Mouse (Mus musculus): ENCODE measurements around the gene Acot10. TPM values are rescaled to one million over a fixed set of nuclear protein-coding genes. Genes with fewer than 3 reads are reported as not detected.
"Not testable (repeated sequence)": the region's sequence is repeated elsewhere in the genome, so short reads cannot be mapped to it uniquely, and the experiment has no call there.

The Acot10 gene
- not detected in 2 replicates for polyA plus RNA-seq (2014; fragmentation: Nextera tagmentation; extraction: Ambion mirVana)

GRCm38 (mm10) chr15:20666650-20667049 lies at the start of gene Acot10:
Acot10 (minus strand) TSS chr15:20666750.
- Histone ChIP-seq H3K27me3 (ENCODE audit: control insufficient read depth, insufficient read depth, low read length) (no peaks in the 10 kb centered on the region), H3K9ac (replicated peaks; ENCODE audit: low read length) (no peak within 1 kb of the TSS), H3K36me3 (replicated peaks; ENCODE audit: control insufficient read depth, insufficient read depth, low read depth, low read length) (no peaks in the 10 kb centered on the region), H3K9me3 (replicated peaks; ENCODE audit: control insufficient read depth, low read length) (no peaks in the 10 kb centered on the region), H3K27ac (replicated peaks; ENCODE audit: low read depth, low read length) (no peak within 1 kb of the TSS), H3K4me2 (ENCODE audit: low read depth, low read length) (no peak within 1 kb of the TSS), H3K4me1 (ENCODE audit: control insufficient read depth, insufficient read depth, low read length) (no peaks in the 10 kb centered on the region), H3K4me3 (ENCODE audit: low read depth, low read length) (no peak within 1 kb of the TSS)
- WGBS: 93% methylated on average over 10 of the region's 10 CpGs
- ATAC-seq (replicated peaks; ENCODE audit: insufficient number of reproducible peaks, low FRiP score, low TSS enrichment, low read depth) (no peak), DNase-seq (ENCODE audit: low spot score) (no peak)

GRCm38 (mm10) chr15:20711859-20712258 lies 45.3 kb upstream of the Acot10 start:
- Histone ChIP-seq H3K4me3 (ENCODE audit: low read depth, low read length) (no peak overlapping the region), H3K36me3 (replicated peaks; ENCODE audit: control insufficient read depth, insufficient read depth, low read depth, low read length) (no peaks in the 10 kb centered on the region), H3K4me2 (ENCODE audit: low read depth, low read length) (no peak overlapping the region), H3K9me3 (replicated peaks; ENCODE audit: control insufficient read depth, low read length) (no peaks in the 10 kb centered on the region), H3K9ac (replicated peaks; ENCODE audit: low read length) (no peak overlapping the region), H3K27me3 (ENCODE audit: control insufficient read depth, insufficient read depth, low read length) (no peaks in the 10 kb centered on the region), H3K4me1 (ENCODE audit: control insufficient read depth, insufficient read depth, low read length) (no peaks in the 10 kb centered on the region), H3K27ac (replicated peaks; ENCODE audit: low read depth, low read length) (no peak overlapping the region)
- no peak for ATAC-seq (replicated peaks; ENCODE audit: insufficient number of reproducible peaks, low FRiP score, low TSS enrichment, low read depth)
- DNase-seq (ENCODE audit: low spot score): no peak
- 76% methylated on average over 4 of the region's 4 CpGs for WGBS

GRCm38 (mm10) chr15:20696229-20696628 lies 29.7 kb upstream of the Acot10 start:
- H3K4me1 ChIP-seq (ENCODE audit: control insufficient read depth, insufficient read depth, low read length): no peaks in the 10 kb centered on the region
- no peak overlapping the region for H3K9ac ChIP-seq (replicated peaks; ENCODE audit: low read length)
- H3K36me3 ChIP-seq (replicated peaks; ENCODE audit: control insufficient read depth, insufficient read depth, low read depth, low read length): no peaks in the 10 kb centered on the region
- H3K27me3 ChIP-seq (ENCODE audit: control insufficient read depth, insufficient read depth, low read length): no peaks in the 10 kb centered on the region
- H3K4me2 ChIP-seq (ENCODE audit: low read depth, low read length): no peak overlapping the region
- DNase-seq (ENCODE audit: low spot score) (no peak), ATAC-seq (replicated peaks; ENCODE audit: insufficient number of reproducible peaks, low FRiP score, low TSS enrichment, low read depth) (no peak)
- no peaks in the 10 kb centered on the region for H3K9me3 ChIP-seq (replicated peaks; ENCODE audit: control insufficient read depth, low read length)
- WGBS: 75% methylated on average over 5 of the region's 5 CpGs
- no peak overlapping the region for H3K27ac ChIP-seq (replicated peaks; ENCODE audit: low read depth, low read length)
- H3K4me3 ChIP-seq (ENCODE audit: low read depth, low read length): no peak overlapping the region

- Histone ChIP-seq H3K4me2 (ENCODE audit: low read depth, low read length) (no peak overlapping the region), H3K4me1 (ENCODE audit: control insufficient read depth, insufficient read depth, low read length) (no peaks in the 10 kb centered on the region), H3K9me3 (replicated peaks; ENCODE audit: control insufficient read depth, low read length) (no peaks in the 10 kb centered on the region), H3K9ac (replicated peaks; ENCODE audit: low read length) (no peak overlapping the region), H3K27ac (replicated peaks; ENCODE audit: low read depth, low read length) (no peak overlapping the region), H3K4me3 (ENCODE audit: low read depth, low read length) (no peak overlapping the region), H3K36me3 (replicated peaks; ENCODE audit: control insufficient read depth, insufficient read depth, low read depth, low read length) (no peaks in the 10 kb centered on the region), H3K27me3 (ENCODE audit: control insufficient read depth, insufficient read depth, low read length) (no peaks in the 10 kb centered on the region)
- WGBS: 58% methylated on average over 5 of the region's 5 CpGs
- DNase-seq (ENCODE audit: low spot score) (no peak), ATAC-seq (replicated peaks; ENCODE audit: insufficient number of reproducible peaks, low FRiP score, low TSS enrichment, low read depth) (no peak)
Measured at GRCm38 (mm10) chr15:20684200-20684599, 17.6 kb upstream of the Acot10 start.

GRCm38 (mm10) chr15:20682719-20683118 lies 16.2 kb upstream of the Acot10 start:
- no peak overlapping the region for H3K4me3 ChIP-seq (ENCODE audit: low read depth, low read length)
- no peaks in the 10 kb centered on the region for H3K27me3 ChIP-seq (ENCODE audit: control insufficient read depth, insufficient read depth, low read length)
- ATAC-seq (replicated peaks; ENCODE audit: insufficient number of reproducible peaks, low FRiP score, low TSS enrichment, low read depth): no peak
- DNase-seq (ENCODE audit: low spot score): no peak
- H3K27ac ChIP-seq (replicated peaks; ENCODE audit: low read depth, low read length): no peak overlapping the region
- 74% methylated on average over 2 of the region's 2 CpGs for WGBS
- H3K36me3 ChIP-seq (replicated peaks; ENCODE audit: control insufficient read depth, insufficient read depth, low read depth, low read length): no peaks in the 10 kb centered on the region
- no peaks in the 10 kb centered on the region for H3K4me1 ChIP-seq (ENCODE audit: control insufficient read depth, insufficient read depth, low read length)
- H3K9me3 ChIP-seq (replicated peaks; ENCODE audit: control insufficient read depth, low read length): no peaks in the 10 kb centered on the region
- no peak overlapping the region for H3K9ac ChIP-seq (replicated peaks; ENCODE audit: low read length)
- no peak overlapping the region for H3K4me2 ChIP-seq (ENCODE audit: low read depth, low read length)

- DNase-seq (ENCODE audit: low spot score); H3K9me3 ChIP-seq (replicated peaks; ENCODE audit: control insufficient read depth, low read length); ATAC-seq (replicated peaks; ENCODE audit: insufficient number of reproducible peaks, low FRiP score, low TSS enrichment, low read depth); H3K4me1 ChIP-seq (ENCODE audit: control insufficient read depth, insufficient read depth, low read length); H3K4me3 ChIP-seq (ENCODE audit: low read depth, low read length); H3K36me3 ChIP-seq (replicated peaks; ENCODE audit: control insufficient read depth, insufficient read depth, low read depth, low read length); H3K27me3 ChIP-seq (ENCODE audit: control insufficient read depth, insufficient read depth, low read length); H3K27ac ChIP-seq (replicated peaks; ENCODE audit: low read depth, low read length); H3K4me2 ChIP-seq (ENCODE audit: low read depth, low read length); H3K9ac ChIP-seq (replicated peaks; ENCODE audit: low read length): not testable (repeated sequence)
- WGBS: 62% methylated on average over 2 of the region's 2 CpGs
Measured at GRCm38 (mm10) chr15:20669507-20669906, 3.0 kb upstream of the Acot10 start.

- DNase-seq (ENCODE audit: low spot score): no peak
- 54% methylated on average over 1 of the region's 1 CpGs for WGBS
Measured at GRCm38 (mm10) chr15:20667989-20668388, 1.4 kb upstream of the Acot10 start.

GRCm38 (mm10) chr15:20667350-20667749 lies 800 bp upstream of the Acot10 start:
- H3K9me3 ChIP-seq (replicated peaks; ENCODE audit: control insufficient read depth, low read length): no peaks in the 10 kb centered on the region
- no peak overlapping the region for H3K27ac ChIP-seq (replicated peaks; ENCODE audit: low read depth, low read length)
- H3K4me2 ChIP-seq (ENCODE audit: low read depth, low read length): no peak overlapping the region
- H3K36me3 ChIP-seq (replicated peaks; ENCODE audit: control insufficient read depth, insufficient read depth, low read depth, low read length): no peaks in the 10 kb centered on the region
- H3K9ac ChIP-seq (replicated peaks; ENCODE audit: low read length): no peak overlapping the region
- no peaks in the 10 kb centered on the region for H3K27me3 ChIP-seq (ENCODE audit: control insufficient read depth, insufficient read depth, low read length)
- DNase-seq (ENCODE audit: low spot score): no peak
- H3K4me1 ChIP-seq (ENCODE audit: control insufficient read depth, insufficient read depth, low read length): no peaks in the 10 kb centered on the region
- no peak overlapping the region for H3K4me3 ChIP-seq (ENCODE audit: low read depth, low read length)
- no peak for ATAC-seq (replicated peaks; ENCODE audit: insufficient number of reproducible peaks, low FRiP score, low TSS enrichment, low read depth)

More at GRCm38 (mm10) chr15:20667989-20668388, 1.4 kb upstream of the Acot10 start:
- Histone ChIP-seq H3K36me3 (replicated peaks; ENCODE audit: control insufficient read depth, insufficient read depth, low read depth, low read length) (no peaks in the 10 kb centered on the region), H3K4me2 (ENCODE audit: low read depth, low read length) (no peak overlapping the region), H3K9me3 (replicated peaks; ENCODE audit: control insufficient read depth, low read length) (no peaks in the 10 kb centered on the region), H3K27me3 (ENCODE audit: control insufficient read depth, insufficient read depth, low read length) (no peaks in the 10 kb centered on the region), H3K4me1 (ENCODE audit: control insufficient read depth, insufficient read depth, low read length) (no peaks in the 10 kb centered on the region), H3K27ac (replicated peaks; ENCODE audit: low read depth, low read length) (no peak overlapping the region), H3K9ac (replicated peaks; ENCODE audit: low read length) (no peak overlapping the region), H3K4me3 (ENCODE audit: low read depth, low read length) (no peak overlapping the region)
- no peak for ATAC-seq (replicated peaks; ENCODE audit: insufficient number of reproducible peaks, low FRiP score, low TSS enrichment, low read depth)

Measured in embryonic facial prominence, embryonic 11.5 days (tissue).